Mouse (Mus musculus) cerebellum, adult 11 months (tissue): ENCODE data around the gene Insl6.

Experiments
- DNase-seq: peaks from one replicate; pipeline ENCODE4 v3.0.0; 2022

Gene Insl6

GRCm38 (mm10) chr19:29354895-29355877, 30.0 kb upstream of the Insl6 start:
- peak; percentile 77 for DNase-seq

GRCm38 (mm10) chr19:29350991-29351390, 25.8 kb upstream of the Insl6 start:
- no peak for DNase-seq

- DNase-seq, result no peak
These were observed 20.5 kb upstream of the Insl6 start for GRCm38 (mm10) chr19:29345636-29346035.

- DNase-seq, result no peak
These were observed 19.7 kb upstream of the Insl6 start for GRCm38 (mm10) chr19:29344868-29345267.

- DNase-seq, result no peak
These were observed 17.1 kb upstream of the Insl6 start for GRCm38 (mm10) chr19:29342281-29342680.

GRCm38 (mm10) chr19:29341029-29341428, 15.9 kb upstream of the Insl6 start:
- no peak for DNase-seq

- no peak for DNase-seq
These were observed 11.5 kb upstream of the Insl6 start for GRCm38 (mm10) chr19:29336624-29337023.

- peak; percentile 13 for DNase-seq
These were observed 9.1 kb upstream of the Insl6 start, which contains the start of gene Rln1 for GRCm38 (mm10) chr19:29334068-29334745. Gene Rln1, minus strand, starts transcription at chr19:29334670.

GRCm38 (mm10) chr19:29326822-29327552, 1.8 kb upstream of the Insl6 start:
- no peak for DNase-seq

- no peak for DNase-seq
These were observed 1.2 kb upstream of the Insl6 start for GRCm38 (mm10) chr19:29326396-29326795.

GRCm38 (mm10) chr19:29325852-29326180, 660 bp upstream of the Insl6 start:
- no peak for DNase-seq

GRCm38 (mm10) chr19:29323416-29324049, 1.6 kb downstream of the Insl6 start:
- DNase-seq, result no peak

GRCm38 (mm10) chr19:29312661-29313060, 12.5 kb downstream of the Insl6 start:
- DNase-seq, result no peak

GRCm38 (mm10) chr19:29311791-29312190, 13.4 kb downstream of the Insl6 start:
- DNase-seq, result no peak

GRCm38 (mm10) chr19:29308832-29309231, 16.3 kb downstream of the Insl6 start:
- DNase-seq, result no peak

GRCm38 (mm10) chr19:29302119-29302518, 23.0 kb downstream of the Insl6 start:
- DNase-seq, result no peak

GRCm38 (mm10) chr19:29300919-29301318, 24.2 kb downstream of the Insl6 start:
- no peak for DNase-seq

- no peak for DNase-seq
These were observed 27.8 kb downstream of the Insl6 start for GRCm38 (mm10) chr19:29297366-29297765.

- no peak for DNase-seq
These were observed 29.0 kb downstream of the Insl6 start for GRCm38 (mm10) chr19:29296166-29296565.

- no peak for DNase-seq
These were observed 30.4 kb downstream of the Insl6 start for GRCm38 (mm10) chr19:29294756-29295155.

- DNase-seq, result no peak
These were observed 32.6 kb downstream of the Insl6 start for GRCm38 (mm10) chr19:29292546-29292945.

GRCm38 (mm10) chr19:29291532-29291931, 33.6 kb downstream of the Insl6 start:
- no peak for DNase-seq

- no peak for DNase-seq
These were observed 37.3 kb downstream of the Insl6 start for GRCm38 (mm10) chr19:29287863-29288262.
